In the genomic region with DNA sequence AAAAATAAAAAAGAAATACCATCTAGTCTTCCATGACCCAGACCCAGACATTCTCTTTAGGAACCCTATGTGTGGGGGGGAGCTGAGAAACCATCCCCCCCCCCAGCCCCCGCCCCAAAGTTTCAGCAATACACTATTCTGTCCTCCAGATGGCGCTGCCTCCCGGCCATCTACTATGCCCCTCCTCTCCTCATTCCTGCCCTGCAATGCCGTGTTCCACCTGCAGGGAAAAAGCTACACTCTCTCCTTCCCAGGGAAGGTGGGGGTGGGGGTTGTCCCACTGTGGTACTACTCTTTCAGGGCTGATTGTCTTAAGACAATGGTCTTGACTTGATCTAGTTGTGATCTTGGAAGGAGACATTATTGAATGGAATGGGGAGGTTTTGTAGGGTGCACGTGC, we compare ENCODE assay signal across 10 mouse cellular contexts.
DNase-seq lines count a peak whose midpoint lies in the region; ATAC-seq and TF ChIP-seq lines count a peak whose summit lies in the region.
"Had no signal": no experiment of that assay in that cellular context is flagged by ENCODE, and none has a peak within 500 bp of the region (broad histone marks: within the 10 kb centered on the region; RNA-seq: fewer than 3 reads in every experiment).

No protein-coding gene starts in this region.

- H3K4me3 ChIP-seq in forebrain, postnatal 0 days (ENCODE audit: low read depth, low read length), result no peak overlapping the region
- H3K4me3 ChIP-seq in forebrain, embryonic 15.5 days, result no peak overlapping the region
- H3K4me3 ChIP-seq in liver, adult 2 months (ENCODE audit: insufficient read depth, low read depth, low read length), result no peak overlapping the region
- no peak overlapping the region for H3K4me3 ChIP-seq in liver, embryonic 11.5 days (ENCODE audit: low read depth, low read length)
- no peak overlapping the region for H3K4me3 ChIP-seq in stomach, postnatal 0 days (ENCODE audit: low read depth, low read length)
- H3K4me3 ChIP-seq in midbrain, embryonic 14.5 days (replicated peaks; ENCODE audit: low read depth, low read length), result no peak overlapping the region
- H3K4me3 ChIP-seq: liver, embryonic 13.5 days had no signal

- H3K27ac ChIP-seq in forebrain, postnatal 0 days (ENCODE audit: low read depth, low read length), result no peak overlapping the region
- no peak overlapping the region for H3K27ac ChIP-seq in forebrain, embryonic 15.5 days (replicated peaks)
- H3K27ac ChIP-seq in liver, adult 2 months (replicated peaks; ENCODE audit: insufficient read depth, low read depth, low read length), result no peak overlapping the region
- H3K27ac ChIP-seq in liver, embryonic 11.5 days (ENCODE audit: low read depth, low read length), result no peak overlapping the region
- no peak overlapping the region for H3K27ac ChIP-seq in stomach, postnatal 0 days (replicated peaks)
- no peak overlapping the region for H3K27ac ChIP-seq in midbrain, embryonic 14.5 days (replicated peaks; ENCODE audit: low read depth, low read length)
- H3K27ac ChIP-seq: hindbrain, embryonic 14.5 days; liver, embryonic 13.5 days had no signal

- no peak for ATAC-seq in forebrain, postnatal 0 days
- no peak for ATAC-seq in forebrain, embryonic 15.5 days (replicated peaks)
- no peak for ATAC-seq in liver, embryonic 11.5 days (replicated peaks; ENCODE audit: low FRiP score)
- no peak for ATAC-seq in stomach, postnatal 0 days (ENCODE audit: low FRiP score, low TSS enrichment)
- no peak for ATAC-seq in midbrain, embryonic 14.5 days (ENCODE audit: low FRiP score, low TSS enrichment)

- H3K36me3 ChIP-seq in forebrain, postnatal 0 days (ENCODE audit: insufficient read depth), result no peaks in the 10 kb centered on the region
- H3K36me3 ChIP-seq in forebrain, embryonic 15.5 days, result no peaks in the 10 kb centered on the region
- no peaks in the 10 kb centered on the region for H3K36me3 ChIP-seq in liver, adult 2 months (ENCODE audit: control insufficient read depth, insufficient read depth, low read length)
- no peaks in the 10 kb centered on the region for H3K36me3 ChIP-seq in liver, embryonic 11.5 days (ENCODE audit: control insufficient read depth, insufficient read depth, low read length)
- H3K36me3 ChIP-seq in stomach, postnatal 0 days (ENCODE audit: control insufficient read depth, insufficient read depth, low read length), result no peaks in the 10 kb centered on the region
- no peaks in the 10 kb centered on the region for H3K36me3 ChIP-seq in midbrain, embryonic 14.5 days (ENCODE audit: control insufficient read depth, insufficient read depth, low read length)
- H3K36me3 ChIP-seq: liver, embryonic 13.5 days had no signal

- no peak overlapping the region for H3K4me2 ChIP-seq in forebrain, postnatal 0 days (ENCODE audit: low read depth)
- no peak overlapping the region for H3K4me2 ChIP-seq in forebrain, embryonic 15.5 days (replicated peaks)
- no peak overlapping the region for H3K4me2 ChIP-seq in liver, embryonic 11.5 days
- H3K4me2 ChIP-seq in stomach, postnatal 0 days (replicated peaks; ENCODE audit: low read depth), result no peak overlapping the region
- no peak overlapping the region for H3K4me2 ChIP-seq in midbrain, embryonic 14.5 days (ENCODE audit: low read length)
- H3K4me2 ChIP-seq: hindbrain, embryonic 14.5 days; liver, embryonic 13.5 days had no signal

- 74% methylated on average over 5 of the region's 5 CpGs for WGBS in forebrain, postnatal 0 days
- 68% methylated on average over 5 of the region's 5 CpGs for WGBS in forebrain, embryonic 15.5 days
- 70% methylated on average over 5 of the region's 5 CpGs for WGBS in liver, adult 2 months
- WGBS in liver, embryonic 11.5 days, result 67% methylated on average over 5 of the region's 5 CpGs
- WGBS in stomach, postnatal 0 days, result 56% methylated on average over 5 of the region's 5 CpGs
- WGBS in midbrain, embryonic 14.5 days, result 73% methylated on average over 5 of the region's 5 CpGs

- TF ChIP-seq CTCF in forebrain, postnatal 0 days (IDR thresholded peaks at IDR 0.05; ENCODE audit: low read depth), result peak; percentile 33; the same call in 1 of the 2 replicates
- TF ChIP-seq CTCF in liver, adult 2 months (IDR thresholded peaks at IDR 0.05; ENCODE audit: low read depth, low read length), result peak; percentile 80
- peak; percentile 41 for TF ChIP-seq CTCF in stomach, postnatal 0 days (IDR thresholded peaks at IDR 0.05; ENCODE audit: low read depth)

- H3K9me3 ChIP-seq in forebrain, postnatal 0 days (ENCODE audit: low read length), result no peaks in the 10 kb centered on the region
- H3K9me3 ChIP-seq in forebrain, embryonic 15.5 days, result no peaks in the 10 kb centered on the region
- no peaks in the 10 kb centered on the region for H3K9me3 ChIP-seq in liver, embryonic 11.5 days (ENCODE audit: control insufficient read depth, low read length)
- H3K9me3 ChIP-seq in stomach, postnatal 0 days (ENCODE audit: control insufficient read depth, low read length), result no peaks in the 10 kb centered on the region
- H3K9me3 ChIP-seq in midbrain, embryonic 14.5 days (ENCODE audit: control insufficient read depth, low read length), result 0 out of 2 replicates have a peak, but pooled peaks cover 8% of the 10 kb centered on the region
- H3K9me3 ChIP-seq: liver, embryonic 13.5 days had no signal

- no peaks in the 10 kb centered on the region for H3K27me3 ChIP-seq in forebrain, postnatal 0 days (ENCODE audit: insufficient read depth, low read length)
- no peaks in the 10 kb centered on the region for H3K27me3 ChIP-seq in forebrain, embryonic 15.5 days
- no peaks in the 10 kb centered on the region for H3K27me3 ChIP-seq in liver, adult 2 months (ENCODE audit: control insufficient read depth, insufficient read depth, low read length)
- no peaks in the 10 kb centered on the region for H3K27me3 ChIP-seq in liver, embryonic 11.5 days (replicated peaks; ENCODE audit: control insufficient read depth, insufficient read depth, low read length)
- H3K27me3 ChIP-seq in stomach, postnatal 0 days (ENCODE audit: control insufficient read depth, insufficient read depth, low read length), result no peaks in the 10 kb centered on the region
- H3K27me3 ChIP-seq in midbrain, embryonic 14.5 days (ENCODE audit: control insufficient read depth, insufficient read depth, low read length), result no peaks in the 10 kb centered on the region
- H3K27me3 ChIP-seq: liver, embryonic 13.5 days had no signal

- no peak overlapping the region for H3K9ac ChIP-seq in forebrain, postnatal 0 days
- H3K9ac ChIP-seq in forebrain, embryonic 15.5 days (replicated peaks), result no peak overlapping the region
- no peak overlapping the region for H3K9ac ChIP-seq in liver, adult 2 months (ENCODE audit: low read depth, low read length)
- H3K9ac ChIP-seq in liver, embryonic 11.5 days (ENCODE audit: low read depth, low read length), result no peak overlapping the region
- H3K9ac ChIP-seq in stomach, postnatal 0 days (ENCODE audit: low read length), result no peak overlapping the region
- no peak overlapping the region for H3K9ac ChIP-seq in midbrain, embryonic 14.5 days (replicated peaks; ENCODE audit: low read length)
- H3K9ac ChIP-seq: hindbrain, embryonic 14.5 days; liver, embryonic 13.5 days had no signal

- no peaks in the 10 kb centered on the region for H3K79me2 ChIP-seq in liver, adult 2 months (ENCODE audit: control insufficient read depth, insufficient read depth, low read length)

- H3K4me1 ChIP-seq in forebrain, postnatal 0 days (ENCODE audit: insufficient read depth), result no peaks in the 10 kb centered on the region
- H3K4me1 ChIP-seq in forebrain, embryonic 15.5 days, result no peaks in the 10 kb centered on the region
- no peaks in the 10 kb centered on the region for H3K4me1 ChIP-seq in liver, adult 2 months (ENCODE audit: control insufficient read depth, insufficient read depth, low read length)
- H3K4me1 ChIP-seq in liver, embryonic 11.5 days (replicated peaks; ENCODE audit: control insufficient read depth, insufficient read depth, low read length), result no peaks in the 10 kb centered on the region
- no peaks in the 10 kb centered on the region for H3K4me1 ChIP-seq in stomach, postnatal 0 days (replicated peaks; ENCODE audit: control insufficient read depth, insufficient read depth)
- no peaks in the 10 kb centered on the region for H3K4me1 ChIP-seq in midbrain, embryonic 14.5 days (ENCODE audit: control insufficient read depth, insufficient read depth, low read length)
- H3K4me1 ChIP-seq: liver, embryonic 13.5 days had no signal

- no peak for DNase-seq in forebrain, postnatal 0 days
- DNase-seq in liver, adult 2 months (ENCODE audit: extremely low read depth, low read depth, low spot score), result peak; percentile 12
- DNase-seq in liver, embryonic 11.5 days (ENCODE audit: low spot score), result no peak
- DNase-seq in WW6 (ENCODE audit: low read depth, low spot score), result peak; percentile 11
- DNase-seq in stomach, postnatal 0 days (ENCODE audit: low spot score), result no peak
- DNase-seq in frontal cortex, postnatal 36 days (ENCODE audit: low spot score in 2 of 2), result no peak
- no peak for DNase-seq in midbrain, embryonic 14.5 days
- DNase-seq: liver, embryonic 13.5 days had no signal

- no peak for TF ChIP-seq POLR2A in liver, adult 2 months (IDR thresholded peaks at IDR 0.05; ENCODE audit: extremely low read depth, insufficient read depth, low read length)

- TF ChIP-seq EP300 in stomach, postnatal 0 days (optimal IDR thresholded peaks at IDR 0.05), result no peak

Comparison
In these comparisons a context has a peak if more than half of its experiments do, and no peak if none do; other contexts are left out.
1. DNase-seq: peak in liver, adult 2 months (single experiment) and WW6 (single experiment); none in forebrain, postnatal 0 days (single experiment), liver, embryonic 11.5 days (single experiment), stomach, postnatal 0 days (single experiment), frontal cortex, postnatal 36 days (0 of 2) and midbrain, embryonic 14.5 days (single experiment).
2. Peak in every context shown above with its lines, with median percentiles within 50 percentile points of each other: CTCF ChIP-seq.